Mouse (Mus musculus): ENCODE data around the gene Aspscr1.

DNA sequence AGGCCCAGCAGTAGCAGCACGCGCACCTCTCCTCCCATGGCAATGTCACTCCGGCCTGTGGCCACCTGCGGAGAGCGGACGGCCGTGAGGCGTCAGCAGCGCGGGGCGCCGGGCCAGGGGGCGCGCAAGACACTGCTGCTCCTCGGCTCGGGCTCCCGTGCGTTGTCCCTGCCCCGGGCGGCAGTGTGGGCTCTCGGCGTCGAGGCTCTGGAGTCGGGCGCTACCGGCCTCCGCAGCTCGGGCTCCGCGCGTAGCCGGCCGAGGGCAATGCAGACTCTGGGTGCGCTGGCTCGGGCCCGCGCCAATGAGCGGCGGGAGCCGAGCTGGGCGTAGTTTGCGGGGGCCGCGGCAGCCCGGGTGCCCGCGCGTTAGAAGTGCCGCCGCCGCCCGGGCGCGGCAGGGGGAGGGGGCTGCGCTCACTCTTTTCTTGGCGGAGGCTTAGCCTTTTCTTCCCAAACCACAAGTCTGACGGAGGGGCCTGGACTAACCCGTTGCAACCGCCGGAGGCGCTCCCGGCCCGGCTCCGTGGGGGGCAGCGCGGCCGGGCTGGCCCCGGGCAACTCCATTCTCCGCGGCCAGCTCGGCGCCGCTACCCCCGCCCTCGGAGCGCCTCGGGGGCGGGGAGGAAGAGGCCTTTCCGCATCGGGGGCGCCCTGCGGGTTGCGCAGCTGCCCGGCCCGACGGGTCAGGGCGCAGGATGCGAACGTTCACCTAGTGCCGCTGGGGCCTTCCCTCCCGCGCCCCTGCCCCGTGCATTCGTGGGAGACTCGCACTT lies 12.3 kb upstream of the Aspscr1 start:
- TF ChIP-seq CTCF (IDR thresholded peaks at IDR 0.05; ENCODE audit: low read depth, low read length) (no peak), POLR2AphosphoS5 (IDR thresholded peaks at IDR 0.05; ENCODE audit: insufficient replicate concordance, low read depth, low read length) (no peak), GATA1 (IDR thresholded peaks at IDR 0.05; ENCODE audit: borderline replicate concordance, low read length) (no peak)

Data from G1E (cell line).